Mouse (Mus musculus) intestine, postnatal 0 days (tissue): ENCODE data around the gene Fancm. TPM values are rescaled to one million over a fixed set of nuclear protein-coding genes. Genes with fewer than 3 reads are reported as not detected.

Experiments used
- ATAC-seq: fragments of 200-750 bp; cut with Nextera tagmentation; 2 replicates; pipeline ENCODE4 v1.8.0; 2017; ENCODE audit warnings: mild to moderate bottlenecking, moderate TSS enrichment, moderate library complexity
- H3K27ac ChIP-seq: fragments of 300-500 bp; sonication (generic); 2 replicates; pipeline ENCODE4 v1.5.1; 2014; ENCODE audit warnings: mild to moderate bottlenecking, low read depth, low read length, moderate library complexity
- H3K27me3 ChIP-seq: fragments of 300-500 bp; sonication (generic); replicated peaks from 2 replicates; pipeline ENCODE4 v1.6.1; 2014; ENCODE audit warnings: low read length, mixed read lengths; ENCODE audit not compliant: control insufficient read depth, insufficient read depth
- H3K36me3 ChIP-seq: fragments of 300-500 bp; sonication (generic); 2 replicates; pipeline ENCODE4 v1.6.1; 2014; ENCODE audit warnings: mild to moderate bottlenecking, moderate library complexity; ENCODE audit not compliant: control insufficient read depth, insufficient read depth
- H3K4me1 ChIP-seq: fragments of 300-500 bp; sonication (generic); replicated peaks from 2 replicates; pipeline ENCODE4 v1.6.1; 2014; ENCODE audit warnings: antibody characterized with exemption, low read length, mixed read lengths; ENCODE audit not compliant: control insufficient read depth, insufficient read depth
- H3K4me2 ChIP-seq: fragments of 300-500 bp; sonication (generic); replicated peaks from 2 replicates; pipeline ENCODE4 v1.6.1; 2014; ENCODE audit warnings: low read depth, mild to moderate bottlenecking, moderate library complexity
- H3K4me3 ChIP-seq: fragments of 300-500 bp; sonication (generic); 2 replicates; pipeline ENCODE4 v1.5.1; 2014; ENCODE audit warnings: low read depth, low read length
- H3K9ac ChIP-seq: fragments of 300-500 bp; sonication (generic); 2 replicates; pipeline ENCODE4 v1.6.1; 2014; ENCODE audit warnings: mild to moderate bottlenecking, low read depth, low read length
- H3K9me3 ChIP-seq: fragments of 300-500 bp; sonication (generic); 2 replicates; pipeline ENCODE4 v1.6.1; 2016; ENCODE audit warnings: mixed run types; ENCODE audit not compliant: control insufficient read depth
- CTCF ChIP-seq: sonication (generic); IDR thresholded peaks from 2 replicates; pipeline ENCODE4 v1.5.1; 2016; ENCODE audit warnings: low read depth, mild to moderate bottlenecking, control low read depth, antibody characterized with exemption, moderate library complexity
- WGBS: fragments of 180-500 bp; shearing (Covaris S2); extraction: QIAGEN DNeasy Blood & Tissue Kit; methylation state at CpG from one replicate; pipeline ENCODE4 v1.1.7; 2014; 5-methylcytosine and 5-hydroxymethylcytosine counted together
- polyA plus RNA-seq: library from polyadenylated mRNA; unstranded; fragments of >200 nt; fragmentation: Nextera tagmentation; extraction: Ambion mirVana; gene quantifications from 2 replicates; pipeline ENCODE4 v1.2.1, GENCODE M21; 2015

Fancm gene
- polyA plus RNA-seq: 2.1 and 2.9 TPM in 2 replicates

DNA sequence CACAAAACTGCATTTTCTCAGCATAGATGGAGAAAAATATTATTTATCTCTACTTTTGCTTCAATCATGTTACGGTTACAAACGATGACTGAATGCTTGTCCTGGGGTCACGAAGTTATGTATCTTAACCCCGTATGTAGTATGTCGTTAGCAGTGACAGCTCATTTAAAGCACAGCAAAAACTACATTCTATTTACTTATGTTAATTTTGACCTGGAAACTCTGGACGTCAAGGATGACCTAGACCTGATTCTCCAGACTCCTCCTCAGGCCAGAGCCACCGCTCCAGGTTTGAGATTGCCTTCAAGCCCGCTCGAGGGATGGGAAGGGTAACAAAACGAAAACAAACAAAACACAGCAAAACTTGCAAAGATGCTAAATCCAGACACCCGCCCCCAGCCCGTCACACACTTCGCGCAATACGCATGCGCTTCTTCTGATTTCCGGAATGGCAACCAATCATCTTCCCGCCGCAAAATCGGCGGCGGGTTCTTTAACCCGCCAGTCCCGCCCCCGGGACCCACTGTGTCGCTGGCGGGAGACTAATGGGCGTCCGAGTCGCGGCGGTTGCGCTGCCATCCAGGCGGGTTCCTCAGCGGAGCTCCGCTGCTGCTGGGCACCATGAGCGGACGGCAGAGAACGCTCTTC, at the start of gene Fancm:
Gene Fancm (plus strand): TSS at position 519 of the 648 bp plus-strand sequence.
- peak within 1 kb of the TSS; percentile 64 for H3K9ac ChIP-seq
- peak; percentile 44 for ATAC-seq
- 2% methylated on average over 39 of the region's 39 CpGs for WGBS

DNA sequence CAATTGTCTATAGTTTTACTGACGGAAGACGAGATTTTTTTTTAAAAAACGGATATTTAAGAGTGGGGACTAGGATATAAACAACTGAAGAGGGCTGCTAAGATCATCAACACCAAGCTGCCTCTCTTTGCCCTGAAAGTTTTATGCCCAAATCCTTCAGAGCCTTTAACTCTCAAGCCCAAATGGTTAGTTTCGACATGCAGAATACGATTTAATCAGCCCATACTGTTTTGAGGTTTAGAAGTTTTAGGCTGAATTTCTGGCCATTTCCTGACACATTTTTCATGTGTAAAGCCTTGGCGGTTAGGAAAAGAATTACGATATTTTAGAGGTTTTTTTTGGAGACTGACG, 39.6 kb upstream of the Fancm start:
- Histone ChIP-seq H3K9ac (peak overlapping the region; percentile 91), H3K36me3 (no peaks in the 10 kb centered on the region), H3K4me1 (0 out of 2 replicates have a peak, but pooled peaks cover 3% of the 10 kb centered on the region), H3K4me3 (peak overlapping the region; percentile 91), H3K27me3 (no peaks in the 10 kb centered on the region), H3K4me2 (peak overlapping the region; percentile 70), H3K9me3 (no peaks in the 10 kb centered on the region), H3K27ac (no peak overlapping the region)
- ATAC-seq: no peak
- TF ChIP-seq CTCF: no peak
- WGBS: 47% methylated on average over 8 of the region's 8 CpGs

More for the DNA sequence above, at the start of gene Fancm:
- Histone ChIP-seq H3K4me2 (peak within 1 kb of the TSS; percentile 93), H3K27me3 (no peaks in the 10 kb centered on the region), H3K4me1 (0 out of 2 replicates have a peak, but pooled peaks cover 5% of the 10 kb centered on the region), H3K4me3 (peak within 1 kb of the TSS; percentile 95), H3K27ac (no peak within 1 kb of the TSS; the same call in none of the 2 replicates), H3K36me3 (no peaks in the 10 kb centered on the region), H3K9me3 (no peaks in the 10 kb centered on the region)
- TF ChIP-seq CTCF: no peak

DNA sequence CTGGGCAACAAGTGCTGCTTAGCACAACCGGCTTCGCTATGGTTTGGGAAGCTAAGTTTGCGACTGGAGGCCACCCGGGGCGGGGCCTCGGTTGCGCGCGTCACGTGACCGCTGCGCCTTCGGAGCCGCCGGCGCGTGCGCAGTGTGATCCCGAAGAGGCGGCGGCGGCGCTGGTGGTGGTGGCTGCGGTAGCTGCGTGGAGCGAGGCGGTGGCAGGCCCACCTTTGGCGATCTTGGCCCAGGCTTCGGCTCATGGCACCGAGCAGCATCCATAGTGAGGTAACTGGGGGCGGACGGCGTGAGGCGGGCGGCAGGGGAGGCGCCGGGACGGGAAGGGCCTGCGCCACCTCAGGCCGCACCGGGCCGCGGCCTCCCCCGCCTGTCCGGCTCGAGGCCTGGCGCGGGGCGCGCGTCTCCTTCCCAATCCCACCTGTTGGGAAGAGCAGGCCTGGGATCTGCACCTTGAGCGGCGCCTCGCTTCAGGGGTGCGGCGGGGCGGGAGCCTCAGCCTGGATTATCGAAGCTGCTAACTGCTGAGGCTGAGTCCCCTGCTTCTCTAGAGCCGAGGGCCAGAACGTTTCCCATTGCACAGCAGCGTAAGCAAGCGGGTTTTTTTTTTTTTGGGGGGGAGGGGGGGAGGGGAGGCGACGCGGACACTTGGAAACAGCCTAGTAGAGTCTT, 39.1 kb upstream of the Fancm start, which contains the start of gene Prpf39:
Gene Prpf39 (plus strand): TSS at position 144 of the 681 bp plus-strand sequence.
- TF ChIP-seq CTCF: peak; percentile 28; the same call in 1 of the 2 replicates
- H3K4me2 ChIP-seq: peak within 1 kb of the TSS; percentile 70
- 0 out of 2 replicates have a peak, but pooled peaks cover 3% of the 10 kb centered on the region for H3K4me1 ChIP-seq
- H3K9me3 ChIP-seq: no peaks in the 10 kb centered on the region
- H3K36me3 ChIP-seq: no peaks in the 10 kb centered on the region
- peak within 1 kb of the TSS; percentile 91 for H3K9ac ChIP-seq
- WGBS: under 1% methylated on average over 65 of the region's 65 CpGs
- peak within 1 kb of the TSS; percentile 88 for H3K27ac ChIP-seq
- peak; percentile 93 for ATAC-seq
- peak within 1 kb of the TSS; percentile 91 for H3K4me3 ChIP-seq
- no peaks in the 10 kb centered on the region for H3K27me3 ChIP-seq

DNA sequence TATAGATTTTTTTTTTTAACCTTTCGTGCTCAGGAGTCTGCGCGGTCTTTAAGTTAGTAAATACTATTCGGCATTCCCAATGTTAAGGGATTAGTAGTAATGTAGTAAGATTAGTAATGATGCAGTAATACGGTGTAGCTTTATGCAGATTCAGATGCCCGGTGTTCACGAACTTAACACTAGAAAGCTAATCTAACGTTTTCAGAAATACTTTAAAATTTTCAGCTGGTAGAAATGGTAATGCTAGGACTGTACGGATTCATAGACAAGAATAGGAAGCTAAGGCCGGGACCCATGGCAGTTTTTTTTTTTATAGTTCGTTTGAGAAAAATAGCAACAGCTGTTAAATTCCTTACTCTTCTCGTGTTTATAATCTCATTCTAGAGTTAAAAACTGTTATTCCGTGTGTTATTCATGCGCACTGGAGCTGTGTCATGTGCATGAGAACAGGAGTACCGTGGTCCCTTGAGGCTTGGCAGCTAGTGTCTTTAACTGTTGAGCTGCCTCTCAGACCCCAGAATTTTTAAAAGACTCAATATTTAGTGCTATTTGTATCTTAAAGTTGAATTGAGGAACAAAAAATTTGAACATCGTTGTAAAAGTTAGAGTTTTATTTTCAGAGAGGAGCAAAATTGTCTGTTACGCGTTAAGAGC, 38.4 kb upstream of the Fancm start:
- no peak for ATAC-seq
- Histone ChIP-seq H3K9ac (peak overlapping the region; percentile 91), H3K4me2 (peak overlapping the region; percentile 70), H3K4me3 (peak overlapping the region; percentile 91), H3K36me3 (peaks cover 2% of the 10 kb centered on the region; the same call in 1 of the 2 replicates), H3K27me3 (no peaks in the 10 kb centered on the region), H3K27ac (peak overlapping the region; percentile 88; the same call in 1 of the 2 replicates), H3K9me3 (no peaks in the 10 kb centered on the region), H3K4me1 (0 out of 2 replicates have a peak, but pooled peaks cover 3% of the 10 kb centered on the region)
- TF ChIP-seq CTCF: no peak
- 9% methylated on average over 18 of the region's 18 CpGs for WGBS

DNA sequence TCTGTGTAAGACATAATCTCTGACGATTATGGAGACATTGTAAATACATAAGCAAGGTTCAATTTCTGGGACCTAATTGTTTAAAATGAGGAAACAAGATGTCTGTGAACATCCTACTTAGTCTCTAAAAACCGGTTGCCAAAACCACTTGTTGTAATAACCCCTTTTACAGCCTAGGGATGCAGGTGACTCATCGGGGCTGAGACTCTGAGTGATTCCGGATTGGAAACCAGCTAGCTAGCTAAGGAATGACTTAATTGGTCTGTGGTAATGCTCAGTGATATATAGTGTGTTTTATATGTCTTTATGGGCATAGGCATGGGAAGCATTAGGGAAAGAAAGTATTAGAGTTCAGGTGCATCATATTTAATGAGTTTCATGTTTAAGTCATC, 37.9 kb upstream of the Fancm start:
- Histone ChIP-seq H3K4me2 (peak overlapping the region; percentile 70), H3K27ac (no peak overlapping the region), H3K9ac (no peak overlapping the region), H3K9me3 (no peaks in the 10 kb centered on the region), H3K4me1 (0 out of 2 replicates have a peak, but pooled peaks cover 3% of the 10 kb centered on the region), H3K27me3 (no peaks in the 10 kb centered on the region), H3K36me3 (peaks cover 7% of the 10 kb centered on the region; the same call in 1 of the 2 replicates), H3K4me3 (peak overlapping the region; percentile 91)
- 0 out of 2 replicates have a peak, but pooled peaks have one; percentile 50 for ATAC-seq
- TF ChIP-seq CTCF: no peak
- WGBS: 9% methylated on average over 4 of the region's 4 CpGs

- Histone ChIP-seq H3K27ac (no peak overlapping the region), H3K9me3 (no peaks in the 10 kb centered on the region), H3K9ac (no peak overlapping the region), H3K4me2 (no peak overlapping the region), H3K27me3 (no peaks in the 10 kb centered on the region), H3K4me3 (no peak overlapping the region), H3K36me3 (peaks cover 17% of the 10 kb centered on the region), H3K4me1 (no peaks in the 10 kb centered on the region)
- TF ChIP-seq CTCF: no peak
- ATAC-seq: no peak
Measured at GRCm38 (mm10) chr12:65048799-65049198, 26.6 kb upstream of the Fancm start.
